Mouse (Mus musculus) adrenal gland, adult 2 months (tissue): ENCODE data around the gene Pelo. TPM values are rescaled to one million over a fixed set of nuclear protein-coding genes. Genes with fewer than 3 reads are reported as not detected.

ENCODE experiments used
- polyA plus RNA-seq: library from polyadenylated mRNA; depleted of rRNA; stranded (reverse); fragments of >200 nt; gene quantifications from 2 replicates; pipeline ENCODE4 v1.2.3, GENCODE M21; 2012; rRNA removed
- total RNA-seq, 2 experiments: library from RNA; stranded (reverse); gene quantifications; 2 replicates each; pipeline ENCODE4 v1.2.3; 2021

Pelo gene
- total and polyA plus RNA-seq, 3 experiments: 24.7 to 27.3 (median 24.9) TPM

Other genes with a start within 250 kb of the Pelo start
- 1 to 10 TPM; 1.5 to 1.6 TPM for gene Itga2, start 158.1 kb downstream of the Pelo start, total RNA-seq
- 0.17 and 0.19 TPM in 2 replicates for gene Itga2, start 158.1 kb downstream of the Pelo start, polyA plus RNA-seq
- 1 to 10 TPM; 5.3 to 8.8 TPM for gene Gm49395, start 11.7 kb upstream of the Pelo start, total RNA-seq
- gene Gm49395, start 11.7 kb upstream of the Pelo start, polyA plus RNA-seq: 16.5 and 21.8 TPM in 2 replicates
- gene Itga1, start 11.8 kb upstream of the Pelo start, total RNA-seq: 10 to 100 TPM; 30.7 to 32.4 TPM
- gene Itga1, start 11.8 kb upstream of the Pelo start, polyA plus RNA-seq: 3.6 and 3.8 TPM in 2 replicates